Mouse (Mus musculus): ENCODE data around the gene Kcnn3. TPM values are rescaled to one million over a fixed set of nuclear protein-coding genes. Genes with fewer than 3 reads are reported as not detected.

The Kcnn3 gene
- polyA plus RNA-seq (2012; rRNA removed) = 2.5 and 4.8 TPM in 2 replicates

DNA sequence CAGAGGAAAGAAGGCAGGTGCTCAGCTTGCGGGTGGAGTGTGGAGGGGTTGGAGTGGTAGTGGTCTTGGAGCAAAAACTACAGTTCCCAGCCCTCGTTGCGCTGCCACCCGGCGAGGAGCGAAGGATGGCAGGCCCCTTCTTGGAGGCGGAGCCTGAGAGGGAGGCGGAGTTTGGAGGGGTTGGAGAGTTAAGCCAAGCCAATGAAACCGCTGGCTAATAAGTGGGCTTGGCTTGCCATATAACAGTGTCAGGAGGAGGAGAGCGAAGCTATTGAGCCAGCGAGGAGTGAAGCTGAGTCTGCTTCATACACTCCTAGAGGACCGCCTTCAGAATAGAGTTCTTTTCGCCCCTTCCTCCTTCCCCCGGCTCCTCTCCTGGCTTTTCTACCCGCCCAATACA, at the start of gene Kcnn3:
TSS of gene Kcnn3 (plus strand) at position 271 of the 400 bp plus-strand sequence.

DNA sequence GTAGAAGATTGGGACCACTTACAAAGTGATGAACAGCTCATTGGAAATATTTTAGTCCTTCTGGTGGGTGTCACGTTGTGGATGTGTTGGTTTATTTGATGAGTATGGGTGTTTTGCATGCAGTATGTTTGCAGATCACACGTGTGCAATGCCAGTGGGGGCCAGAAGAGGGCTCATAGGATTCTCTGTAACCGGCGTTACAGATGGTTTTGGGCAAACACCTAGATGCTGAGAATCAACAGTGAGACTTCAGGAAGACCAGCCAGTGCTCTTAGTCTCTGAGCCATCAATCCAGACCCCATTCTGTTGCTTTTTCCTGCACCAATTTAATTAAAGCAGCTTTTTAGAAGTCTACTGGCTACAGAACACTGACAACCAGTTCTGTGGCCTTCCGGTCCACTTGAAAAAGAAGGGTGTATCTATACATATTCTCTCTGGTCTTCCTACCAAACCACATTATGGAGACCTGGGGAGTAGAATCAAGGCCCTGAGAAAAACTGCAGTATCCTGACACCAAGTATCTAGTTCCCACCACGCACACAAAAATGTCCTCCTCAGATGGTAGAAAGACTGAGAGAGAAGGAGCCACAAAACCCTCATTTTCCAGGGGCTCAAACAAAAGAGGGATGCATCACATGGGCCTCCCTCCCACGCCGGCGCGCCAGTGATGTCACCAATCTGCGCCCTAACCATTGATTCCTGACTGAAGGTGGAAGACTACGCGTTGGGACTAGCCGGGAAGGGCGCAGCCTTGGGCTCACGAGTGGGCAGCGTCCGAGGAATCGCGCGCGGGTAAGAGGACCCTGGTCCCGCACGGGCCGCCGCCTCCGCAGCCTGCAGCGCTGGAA, 194.6 kb downstream of the Kcnn3 start, which contains the start of gene Adar:
TSS of gene Adar (plus strand) at position 664 of the 848 bp plus-strand sequence.

Other genes with a start within 250 kb of the Kcnn3 start
- 140 and 155 TPM in 2 replicates for gene Slc50a1, start 249.6 kb upstream of the Kcnn3 start, polyA plus RNA-seq (2012; rRNA removed)
- gene Efna1, start 239.0 kb upstream of the Kcnn3 start, polyA plus RNA-seq (2012; rRNA removed) = 25.4 and 26.7 TPM in 2 replicates
- gene Efna3, start 197.2 kb upstream of the Kcnn3 start, polyA plus RNA-seq (2012; rRNA removed) = 22.2 and 41.9 TPM in 2 replicates
- 5.6 and 17.9 TPM in 2 replicates for gene Efna4, start 182.1 kb upstream of the Kcnn3 start, polyA plus RNA-seq (2012; rRNA removed)
- gene Adam15, start 170.2 kb upstream of the Kcnn3 start, polyA plus RNA-seq (2012; rRNA removed) = 105 and 117 TPM in 2 replicates
- 0.84 and 1.1 TPM in 2 replicates for gene Dcst2, start 158.2 kb upstream of the Kcnn3 start, polyA plus RNA-seq (2012; rRNA removed)
- 0.03 and 0.13 TPM in 2 replicates for gene Dcst1, start 154.9 kb upstream of the Kcnn3 start, polyA plus RNA-seq (2012; rRNA removed)
- gene Zbtb7b, start 125.4 kb upstream of the Kcnn3 start, polyA plus RNA-seq (2012; rRNA removed) = 85.6 and 92.0 TPM in 2 replicates
- gene Lenep, start 117.4 kb upstream of the Kcnn3 start, polyA plus RNA-seq (2012; rRNA removed) = 0.35 and 0.95 TPM in 2 replicates
- gene Flad1, start 108.3 kb upstream of the Kcnn3 start, polyA plus RNA-seq (2012; rRNA removed) = 12.9 and 14.3 TPM in 2 replicates
- gene Cks1b, start 101.8 kb upstream of the Kcnn3 start, polyA plus RNA-seq (2012; rRNA removed) = 4.7 and 4.9 TPM in 2 replicates
- 28.6 and 34.3 TPM in 2 replicates for gene Shc1, start 101.7 kb upstream of the Kcnn3 start, polyA plus RNA-seq (2012; rRNA removed)
- gene Pygo2, start 90.0 kb upstream of the Kcnn3 start, polyA plus RNA-seq (2012; rRNA removed) = 53.2 and 125 TPM in 2 replicates
- 37.4 and 38.3 TPM in 2 replicates for gene Pbxip1, start 83.5 kb upstream of the Kcnn3 start, polyA plus RNA-seq (2012; rRNA removed)
- 7.5 and 10.9 TPM in 2 replicates for gene Pmvk, start 65.6 kb upstream of the Kcnn3 start, polyA plus RNA-seq (2012; rRNA removed)
- gene Adar, start 194.9 kb downstream of the Kcnn3 start, polyA plus RNA-seq (2012; rRNA removed) = 16.0 and 19.1 TPM in 2 replicates
- gene Chrnb2, start 244.5 kb downstream of the Kcnn3 start, polyA plus RNA-seq (2012; rRNA removed) = 0.35 and 0.39 TPM in 2 replicates

All from stomach, adult 2 months (tissue).